Mouse (Mus musculus) forebrain, embryonic 12.5 days (tissue): ENCODE results near the gene Tgfa. TPM values are rescaled to one million over a fixed set of nuclear protein-coding genes. Genes with fewer than 3 reads are reported as not detected.
A peak's percentile ranks its signal among the peaks of the same experiment; 100 is the strongest.

Source experiments
- ATAC-seq: fragments of 200-750 bp; cut with Nextera tagmentation; 2 replicates; pipeline ENCODE4 v1.8.0; 2017; ENCODE audit warnings: moderate TSS enrichment; ENCODE audit not compliant: low FRiP score
- H3K27ac ChIP-seq: fragments of 300-500 bp; sonication (generic); 2 replicates; pipeline ENCODE4 v1.5.1; 2016; ENCODE audit warnings: mild to moderate bottlenecking
- H3K27me3 ChIP-seq: fragments of 300-500 bp; sonication (generic); 2 replicates; pipeline ENCODE4 v1.6.1; 2016; ENCODE audit warnings: mild to moderate bottlenecking
- H3K36me3 ChIP-seq: fragments of 300-500 bp; sonication (generic); replicated peaks from 2 replicates; pipeline ENCODE4 v1.6.1; 2016; ENCODE audit warnings: mild to moderate bottlenecking
- H3K4me1 ChIP-seq: fragments of 300-500 bp; sonication (generic); 2 replicates; pipeline ENCODE4 v1.6.1; 2016
- H3K4me2 ChIP-seq: fragments of 300-500 bp; sonication (generic); 2 replicates; pipeline ENCODE4 v1.6.1; 2016; ENCODE audit warnings: mild to moderate bottlenecking, moderate library complexity
- H3K4me3 ChIP-seq: fragments of 300-500 bp; sonication (generic); replicated peaks from 2 replicates; pipeline ENCODE4 v1.5.1; 2016; ENCODE audit warnings: mild to moderate bottlenecking
- H3K9ac ChIP-seq: fragments of 300-500 bp; sonication (generic); 2 replicates; pipeline ENCODE4 v1.6.1; 2016; ENCODE audit warnings: mild to moderate bottlenecking
- H3K9me3 ChIP-seq: fragments of 300-500 bp; sonication (generic); 2 replicates; pipeline ENCODE4 v1.6.1; 2016
- WGBS: fragments of 180-500 bp; shearing (Covaris S2); methylation state at CpG from one replicate; pipeline ENCODE4 v1.1.7; 2016; 5-methylcytosine and 5-hydroxymethylcytosine counted together
- polyA plus RNA-seq: library from polyadenylated mRNA; unstranded; fragments of >200 nt; fragmentation: Nextera tagmentation; extraction: Ambion mirVana; gene quantifications from 2 replicates; pipeline ENCODE4 v1.2.1, GENCODE M21; 2016

Tgfa gene
- polyA plus RNA-seq, 1 experiment from 2014 or later = 3.0 TPM

DNA sequence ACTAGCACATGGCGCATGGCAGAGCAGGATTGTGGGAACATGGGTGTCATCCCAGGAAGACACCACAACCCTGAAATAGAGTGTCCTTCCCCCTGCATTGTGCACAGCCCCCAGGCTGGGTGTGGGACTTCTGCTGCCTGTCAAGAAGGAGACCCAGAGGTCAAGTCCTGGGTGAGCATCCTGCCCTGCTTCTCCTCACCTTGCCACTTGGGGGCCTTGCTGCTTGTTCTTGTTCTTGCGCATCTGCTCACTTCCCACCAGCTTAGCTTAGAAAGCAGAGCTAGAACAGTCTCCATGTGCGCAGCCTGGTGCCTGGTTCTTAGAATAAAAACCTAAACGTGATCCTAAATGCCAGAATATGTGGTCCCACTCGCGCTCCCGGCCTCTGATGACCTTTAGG lies 82.6 kb downstream of the Tgfa start:
- Histone ChIP-seq H3K4me3 (no peak overlapping the region), H3K27ac (no peak overlapping the region), H3K36me3 (no peaks in the 10 kb centered on the region), H3K27me3 (0 out of 2 replicates have a peak, but pooled peaks cover 4% of the 10 kb centered on the region), H3K4me1 (peaks cover 1% of the 10 kb centered on the region; the same call in 1 of the 2 replicates), H3K9me3 (no peaks in the 10 kb centered on the region), H3K9ac (no peak overlapping the region), H3K4me2 (no peak overlapping the region)
- WGBS = 80% methylated on average over 7 of the region's 7 CpGs
- ATAC-seq = no peak

DNA sequence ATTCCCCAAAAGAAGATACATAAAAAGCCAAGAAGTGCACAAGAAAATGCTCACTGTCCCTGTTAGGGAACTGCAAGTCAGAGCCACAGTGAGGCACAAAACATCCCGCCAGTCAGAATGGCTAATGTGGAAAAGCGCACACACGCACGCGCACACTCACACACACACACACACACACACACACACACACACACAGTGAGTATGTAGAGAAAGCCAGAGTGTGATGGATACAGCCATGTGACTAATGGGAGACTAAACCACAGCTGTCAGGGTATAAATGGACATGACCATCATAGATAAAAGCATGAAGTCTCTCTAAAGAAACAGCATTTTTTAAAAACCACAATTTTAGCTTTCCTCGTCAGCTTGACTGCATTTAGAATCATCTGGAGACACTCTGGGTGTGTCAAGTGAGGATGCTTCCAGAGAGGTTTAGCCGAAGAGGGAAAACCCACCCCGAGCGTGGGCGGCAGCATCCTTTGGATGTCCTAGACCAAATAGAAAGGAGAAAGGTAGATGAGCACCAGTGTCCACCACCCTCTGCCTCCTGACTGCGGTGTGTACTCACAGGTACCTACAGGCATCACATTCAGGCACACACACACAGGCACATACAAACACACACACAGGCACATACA lies 86.7 kb downstream of the Tgfa start:
- H3K9me3 ChIP-seq = no peaks in the 10 kb centered on the region
- H3K36me3 ChIP-seq = no peaks in the 10 kb centered on the region
- no peaks in the 10 kb centered on the region for H3K4me1 ChIP-seq
- H3K4me2 ChIP-seq = no peak overlapping the region
- no peak overlapping the region for H3K27ac ChIP-seq
- no peak for ATAC-seq
- no peak overlapping the region for H3K9ac ChIP-seq
- 91% methylated on average over 11 of the region's 11 CpGs for WGBS
- H3K4me3 ChIP-seq = no peak overlapping the region
- H3K27me3 ChIP-seq = 0 out of 2 replicates have a peak, but pooled peaks cover 4% of the 10 kb centered on the region

- ATAC-seq = no peak
- Histone ChIP-seq H3K27ac (0 out of 2 replicates have a peak overlapping the region, but pooled peaks have one; percentile 19), H3K36me3 (no peaks in the 10 kb centered on the region), H3K4me2 (no peak overlapping the region), H3K9me3 (no peaks in the 10 kb centered on the region), H3K4me3 (no peak overlapping the region), H3K9ac (no peak overlapping the region), H3K27me3 (no peaks in the 10 kb centered on the region), H3K4me1 (peaks cover 8% of the 10 kb centered on the region)
- WGBS = 58% methylated on average over 8 of the region's 8 CpGs
Measured at GRCm38 (mm10) chr6:86293301-86293700, 98.3 kb downstream of the Tgfa start.

DNA sequence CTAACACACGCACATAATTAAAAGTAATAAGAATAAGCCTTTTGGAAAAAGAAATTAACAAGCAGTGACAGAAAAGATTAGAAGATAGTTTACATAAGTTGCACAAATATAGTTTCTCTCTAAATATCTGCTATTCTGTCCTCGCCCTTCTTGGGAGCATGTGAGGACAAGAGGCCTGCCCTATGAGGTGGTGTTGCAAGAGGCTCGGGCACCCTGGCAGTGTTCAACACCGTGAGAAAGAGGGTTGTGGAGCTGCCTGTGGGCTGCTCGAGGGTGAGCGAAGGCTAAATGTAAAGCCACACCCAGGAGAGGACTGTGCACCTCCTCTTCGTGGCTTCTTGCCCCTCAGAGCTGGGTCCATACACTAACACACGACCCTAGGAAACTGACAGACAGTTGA lies 100.4 kb downstream of the Tgfa start:
- no peak overlapping the region for H3K4me3 ChIP-seq
- 82% methylated on average over 8 of the region's 8 CpGs for WGBS
- H3K9me3 ChIP-seq = no peaks in the 10 kb centered on the region
- no peak for ATAC-seq
- H3K27ac ChIP-seq = no peak overlapping the region
- H3K4me1 ChIP-seq = peaks cover 8% of the 10 kb centered on the region
- no peaks in the 10 kb centered on the region for H3K27me3 ChIP-seq
- H3K4me2 ChIP-seq = no peak overlapping the region
- no peaks in the 10 kb centered on the region for H3K36me3 ChIP-seq
- no peak overlapping the region for H3K9ac ChIP-seq

DNA sequence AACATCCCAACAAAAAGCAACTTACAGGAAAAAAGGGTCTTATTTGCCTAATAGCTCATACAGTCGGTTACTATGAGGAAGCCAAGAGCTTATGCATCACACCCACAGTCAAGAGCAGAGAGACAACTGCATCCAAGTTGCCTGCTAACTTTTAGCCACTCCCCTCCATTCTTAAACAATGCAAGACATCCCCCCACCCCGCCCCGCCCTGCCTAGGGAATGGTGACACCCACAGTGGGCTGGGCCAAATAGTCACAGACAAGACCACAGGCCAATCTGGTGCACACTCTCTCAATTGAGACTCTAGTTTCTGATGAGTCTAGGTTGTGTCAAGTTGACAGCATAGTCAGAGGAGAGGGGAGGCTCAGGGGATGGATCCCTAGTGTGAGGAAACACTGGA lies 101.1 kb downstream of the Tgfa start:
- Histone ChIP-seq H3K36me3 (no peaks in the 10 kb centered on the region), H3K27ac (no peak overlapping the region), H3K4me1 (peaks cover 8% of the 10 kb centered on the region), H3K27me3 (no peaks in the 10 kb centered on the region), H3K9me3 (no peaks in the 10 kb centered on the region), H3K4me3 (no peak overlapping the region), H3K9ac (no peak overlapping the region), H3K4me2 (no peak overlapping the region)
- 94% methylated on average over 3 of the region's 3 CpGs for WGBS
- ATAC-seq = no peak

GRCm38 (mm10) chr6:86296938-86297337 lies 101.9 kb downstream of the Tgfa start:
- Histone ChIP-seq H3K4me1 (peaks cover 8% of the 10 kb centered on the region), H3K36me3 (no peaks in the 10 kb centered on the region), H3K9me3 (no peaks in the 10 kb centered on the region), H3K27ac (no peak overlapping the region), H3K4me2 (no peak overlapping the region), H3K4me3 (no peak overlapping the region), H3K9ac (no peak overlapping the region), H3K27me3 (no peaks in the 10 kb centered on the region)
- 81% methylated on average over 2 of the region's 2 CpGs for WGBS
- no peak for ATAC-seq

GRCm38 (mm10) chr6:86298961-86299360 lies 103.9 kb downstream of the Tgfa start:
- Histone ChIP-seq H3K27ac (no peak overlapping the region), H3K9me3 (no peaks in the 10 kb centered on the region), H3K4me3 (no peak overlapping the region), H3K27me3 (no peaks in the 10 kb centered on the region), H3K36me3 (no peaks in the 10 kb centered on the region), H3K4me2 (no peak overlapping the region), H3K9ac (no peak overlapping the region), H3K4me1 (peaks cover under 1% of the 10 kb centered on the region)
- no peak for ATAC-seq
- 94% methylated on average over 3 of the region's 3 CpGs for WGBS

- no peak overlapping the region for H3K4me2 ChIP-seq
Measured at GRCm38 (mm10) chr6:86299381-86299780, 104.4 kb downstream of the Tgfa start.

DNA sequence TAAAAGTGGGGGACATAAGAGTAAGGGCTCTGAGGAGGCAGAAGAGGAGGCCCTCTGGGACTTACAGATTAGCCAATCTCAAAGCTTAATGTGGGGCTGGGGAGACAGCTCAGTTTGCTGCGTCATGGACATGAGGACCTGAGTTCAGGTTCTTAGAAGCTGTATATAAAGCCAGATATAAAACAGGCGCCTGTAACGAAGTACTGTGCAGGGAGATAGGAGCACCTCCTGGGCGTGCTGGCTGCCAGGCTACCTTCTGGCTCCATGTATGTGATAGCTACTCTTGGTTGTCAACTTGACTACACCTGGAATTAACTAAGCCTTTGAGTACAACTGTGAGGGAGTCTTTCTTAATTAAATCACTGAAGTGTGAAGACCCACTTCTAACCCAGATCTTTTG lies 110.7 kb downstream of the Tgfa start:
- no peak for ATAC-seq

More at GRCm38 (mm10) chr6:86299381-86299780, 104.4 kb downstream of the Tgfa start:
- Histone ChIP-seq H3K9ac (no peak overlapping the region), H3K4me1 (no peaks in the 10 kb centered on the region), H3K27ac (no peak overlapping the region), H3K9me3 (no peaks in the 10 kb centered on the region), H3K27me3 (no peaks in the 10 kb centered on the region), H3K4me3 (no peak overlapping the region), H3K36me3 (no peaks in the 10 kb centered on the region)
- WGBS = 88% methylated on average over 2 of the region's 2 CpGs
- ATAC-seq = no peak

DNA sequence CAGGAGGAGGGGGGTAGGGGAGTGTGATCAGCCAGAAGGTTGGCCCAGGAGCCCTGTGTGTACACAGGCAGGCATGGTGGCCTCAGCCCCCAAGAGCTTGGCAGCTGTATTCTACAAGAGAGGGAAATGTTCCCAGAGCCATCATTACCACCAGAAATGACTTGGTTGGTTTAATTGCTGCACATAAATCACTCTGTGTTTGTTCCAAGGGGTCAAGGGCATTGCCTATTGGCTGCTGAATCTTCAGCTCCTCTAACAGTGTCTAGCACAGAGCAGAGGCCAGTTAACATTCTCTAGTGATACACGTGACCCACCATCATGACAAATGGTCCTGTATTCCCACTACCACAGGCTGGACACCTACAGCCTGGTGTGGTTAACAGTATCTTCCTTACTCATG lies 119.0 kb downstream of the Tgfa start:
- Histone ChIP-seq H3K27me3 (no peaks in the 10 kb centered on the region), H3K9me3 (no peaks in the 10 kb centered on the region), H3K4me1 (no peaks in the 10 kb centered on the region), H3K27ac (no peak overlapping the region), H3K36me3 (no peaks in the 10 kb centered on the region), H3K4me3 (no peak overlapping the region), H3K9ac (no peak overlapping the region), H3K4me2 (no peak overlapping the region)
- no peak for ATAC-seq
- 96% methylated on average over 1 of the region's 1 CpGs for WGBS

More for the DNA sequence above, 110.7 kb downstream of the Tgfa start:
- Histone ChIP-seq H3K9ac (no peak overlapping the region), H3K4me2 (no peak overlapping the region), H3K27ac (no peak overlapping the region), H3K36me3 (no peaks in the 10 kb centered on the region), H3K4me1 (no peaks in the 10 kb centered on the region), H3K4me3 (no peak overlapping the region), H3K9me3 (no peaks in the 10 kb centered on the region), H3K27me3 (no peaks in the 10 kb centered on the region)
- WGBS = 90% methylated on average over 4 of the region's 4 CpGs

GRCm38 (mm10) chr6:86317066-86317465 lies 122.0 kb downstream of the Tgfa start:
- H3K4me1 ChIP-seq = no peaks in the 10 kb centered on the region
- H3K9me3 ChIP-seq = no peaks in the 10 kb centered on the region
- no peaks in the 10 kb centered on the region for H3K27me3 ChIP-seq
- 91% methylated on average over 1 of the region's 1 CpGs for WGBS
- H3K9ac ChIP-seq = no peak overlapping the region
- no peak overlapping the region for H3K4me2 ChIP-seq
- H3K27ac ChIP-seq = no peak overlapping the region
- H3K4me3 ChIP-seq = no peak overlapping the region
- no peaks in the 10 kb centered on the region for H3K36me3 ChIP-seq
- no peak for ATAC-seq

DNA sequence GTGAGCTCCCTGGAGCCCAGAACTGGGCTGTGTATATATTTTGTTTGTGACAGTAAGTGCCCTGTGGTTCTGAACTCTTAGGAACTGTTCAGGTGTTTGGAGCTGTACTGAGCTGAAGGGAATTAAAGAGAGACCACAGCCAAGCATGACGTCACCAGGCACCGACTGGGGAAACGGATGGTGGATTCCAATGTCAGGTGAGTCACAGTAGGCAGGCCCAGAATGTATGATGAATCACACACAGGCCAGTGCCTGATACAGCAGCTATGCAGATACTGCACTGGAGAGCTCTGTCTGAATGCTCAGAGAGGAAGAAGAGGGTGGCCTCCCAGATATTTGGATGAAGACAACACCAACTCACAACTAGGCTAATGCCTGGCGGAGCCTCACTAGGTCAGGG lies 123.8 kb downstream of the Tgfa start:
- no peaks in the 10 kb centered on the region for H3K36me3 ChIP-seq
- no peaks in the 10 kb centered on the region for H3K27me3 ChIP-seq
- no peak for ATAC-seq
- H3K9ac ChIP-seq = no peak overlapping the region
- H3K4me1 ChIP-seq = no peaks in the 10 kb centered on the region
- H3K4me3 ChIP-seq = no peak overlapping the region
- no peak overlapping the region for H3K4me2 ChIP-seq
- no peaks in the 10 kb centered on the region for H3K9me3 ChIP-seq
- 86% methylated on average over 4 of the region's 4 CpGs for WGBS
- H3K27ac ChIP-seq = no peak overlapping the region

DNA sequence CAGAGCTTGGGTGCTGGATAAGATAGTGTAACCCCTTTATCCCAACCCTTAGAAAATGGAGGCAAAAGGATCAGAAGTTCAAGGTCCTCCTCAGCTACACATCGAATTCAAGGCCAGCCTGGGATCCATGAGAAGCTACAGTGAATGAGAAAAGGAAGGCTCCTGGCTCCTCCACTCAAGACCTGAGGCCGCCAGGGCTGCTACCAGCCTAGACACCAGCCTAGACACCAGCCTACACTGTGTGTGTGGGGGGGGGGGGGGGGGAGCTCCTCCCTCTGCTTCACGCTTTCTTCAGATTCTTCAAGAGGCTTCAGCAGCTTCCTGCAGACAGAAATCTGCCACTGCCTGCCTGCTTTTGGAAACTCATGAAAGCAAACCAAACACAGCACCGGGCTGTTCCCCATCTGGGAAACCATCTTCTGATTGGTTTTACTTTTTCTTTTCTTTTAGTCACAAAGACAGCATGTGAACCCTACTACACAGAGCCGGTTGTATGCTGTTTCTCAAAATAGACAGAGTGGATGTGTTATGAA lies 127.1 kb downstream of the Tgfa start:
- H3K4me3 ChIP-seq = no peak overlapping the region
- no peaks in the 10 kb centered on the region for H3K27me3 ChIP-seq
- ATAC-seq = no peak
- WGBS = 88% methylated on average over 4 of the region's 5 CpGs
- no peak overlapping the region for H3K4me2 ChIP-seq
- H3K27ac ChIP-seq = no peak overlapping the region
- H3K9ac ChIP-seq = no peak overlapping the region
- H3K36me3 ChIP-seq = no peaks in the 10 kb centered on the region
- H3K9me3 ChIP-seq = no peaks in the 10 kb centered on the region
- no peaks in the 10 kb centered on the region for H3K4me1 ChIP-seq
